Mouse (Mus musculus) activated CD4-positive, CD25-positive, alpha-beta regulatory T cell (primary cell): Measurements from ENCODE around the gene Gm13287. TPM values are rescaled to one million over a fixed set of nuclear protein-coding genes. Genes with fewer than 3 reads are reported as not detected.

Source experiments
- polyA plus RNA-seq, 2 experiments: library from polyadenylated mRNA; unstranded; fragments of 100-300 nt; shearing (Covaris generic); gene quantifications; one replicate each; pipeline ENCODE4 v1.2.1; 2017

Gene Gm13287
- polyA plus RNA-seq: not detected

GRCm38 (mm10) chr4:88802954-88803353 is at the start of gene Gm13287:
TSS of gene Gm13287 (plus strand) at chr4:88803254.

DNA sequence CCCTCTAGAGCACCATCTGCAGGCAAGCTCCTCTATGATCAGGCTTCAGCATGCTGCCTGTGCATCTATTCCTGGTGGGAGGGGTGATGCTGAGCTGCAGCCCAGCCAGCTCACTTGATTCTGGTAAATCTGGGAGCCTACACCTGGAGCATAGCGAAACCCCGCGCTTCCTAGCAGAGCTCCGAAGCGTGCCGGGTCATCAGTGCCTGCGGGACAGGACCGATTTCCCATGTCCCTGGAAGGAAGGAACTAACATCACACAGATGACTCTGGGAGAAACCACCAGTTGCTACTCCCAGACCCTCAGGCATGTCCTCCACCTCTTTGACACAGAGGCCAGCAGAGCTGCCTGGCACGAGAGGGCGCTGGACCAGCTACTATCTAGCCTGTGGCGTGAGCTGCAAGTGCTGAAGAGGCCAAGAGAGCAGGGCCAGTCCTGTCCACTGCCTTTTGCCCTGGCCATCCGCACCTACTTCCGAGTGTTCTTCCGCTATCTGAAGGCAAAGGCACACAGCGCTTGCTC is 48.2 kb upstream of the Gm13287 start, which contains the start of gene Gm13271:
Gene Gm13271, plus strand, starts transcription at position 51 of the 523 bp plus-strand sequence.

GRCm38 (mm10) chr4:88759610-88760268 is 43.3 kb upstream of the Gm13287 start, which contains the start of gene Gm13283:
TSS of gene Gm13283 (plus strand) at chr4:88760119.

DNA sequence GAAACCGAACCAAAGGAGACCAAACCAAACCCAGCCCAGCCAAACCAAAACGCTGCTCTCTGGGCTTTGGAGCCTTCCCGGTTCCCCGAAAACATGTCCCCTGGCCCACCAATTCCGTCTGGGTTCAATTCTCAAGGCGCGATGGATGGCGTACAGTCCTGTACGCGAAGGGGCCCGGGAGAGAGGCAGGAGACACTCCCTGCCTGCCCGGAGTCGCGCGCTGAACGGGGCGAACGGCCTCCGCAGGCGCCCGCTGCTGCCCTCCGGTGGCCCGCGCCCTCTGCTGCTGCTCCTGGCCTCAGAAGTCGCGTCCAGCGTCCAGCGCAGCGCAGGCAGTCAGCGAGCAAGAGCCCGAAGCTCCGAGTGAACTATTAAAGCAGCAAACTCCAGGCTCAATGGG is 29.5 kb upstream of the Gm13287 start, which contains the start of gene Gm13290:
Gene Gm13290, plus strand, starts transcription at position 301 of the 400 bp plus-strand sequence.

GRCm38 (mm10) chr4:88776622-88777021 is 26.4 kb upstream of the Gm13287 start, which contains the start of gene Gm13289:
TSS of gene Gm13289 (plus strand) at chr4:88776922.

DNA sequence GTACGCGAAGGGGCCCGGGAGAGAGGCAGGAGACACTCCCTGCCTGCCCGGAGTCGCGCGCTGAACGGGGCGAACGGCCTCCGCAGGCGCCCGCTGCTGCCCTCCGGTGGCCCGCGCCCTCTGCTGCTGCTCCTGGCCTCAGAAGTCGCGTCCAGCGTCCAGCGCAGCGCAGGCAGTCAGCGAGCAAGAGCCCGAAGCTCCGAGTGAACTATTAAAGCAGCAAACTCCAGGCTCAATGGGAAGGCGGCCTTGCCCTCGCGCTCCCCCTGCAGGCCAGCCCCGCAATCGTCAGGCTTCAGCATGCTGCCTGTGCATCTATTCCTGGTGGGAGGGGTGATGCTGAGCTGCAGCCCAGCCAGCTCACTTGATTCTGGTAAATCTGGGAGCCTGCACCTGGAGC is 23.5 kb upstream of the Gm13287 start, which contains the start of gene Gm13272:
Gene Gm13272, plus strand, starts transcription at position 301 of the 400 bp plus-strand sequence.

DNA sequence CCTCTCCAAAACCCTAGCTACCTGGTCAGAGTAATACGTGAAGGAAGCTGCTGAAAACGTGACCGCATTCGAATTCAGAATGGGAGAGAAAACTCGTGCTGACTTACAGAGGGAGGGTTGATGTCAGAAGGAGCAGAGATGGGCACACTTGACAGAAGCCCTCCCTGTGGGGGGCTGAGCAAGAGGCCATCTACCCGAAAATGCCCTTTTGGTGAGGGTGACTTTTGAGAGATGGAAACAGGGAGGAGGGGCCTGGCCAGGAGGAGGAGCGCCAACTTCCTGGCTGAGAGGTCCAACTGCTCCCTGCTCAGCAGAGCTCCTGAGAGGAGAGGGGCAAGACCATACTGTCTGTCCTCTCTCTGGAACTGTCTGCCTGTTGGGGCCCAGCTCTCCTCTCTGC is 21.2 kb upstream of the Gm13287 start, which contains the start of gene Ifnz:
Gene Ifnz, plus strand, starts transcription at position 301 of the 400 bp plus-strand sequence.

DNA sequence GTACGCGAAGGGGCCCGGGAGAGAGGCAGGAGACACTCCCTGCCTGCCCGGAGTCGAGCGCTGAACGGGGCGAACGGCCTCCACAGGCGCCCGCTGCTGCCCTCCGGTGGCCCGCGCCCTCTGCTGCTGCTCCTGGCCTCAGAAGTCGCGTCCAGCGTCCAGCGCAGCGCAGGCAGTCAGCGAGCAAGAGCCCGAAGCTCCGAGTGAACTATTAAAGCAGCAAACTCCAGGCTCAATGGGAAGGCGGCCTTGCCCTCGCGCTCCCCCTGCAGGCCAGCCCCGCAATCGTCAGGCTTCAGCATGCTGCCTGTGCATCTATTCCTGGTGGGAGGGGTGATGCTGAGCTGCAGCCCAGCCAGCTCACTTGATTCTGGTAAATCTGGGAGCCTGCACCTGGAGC is 17.6 kb upstream of the Gm13287 start, which contains the start of gene Gm13276:
Gene Gm13276, plus strand, starts transcription at position 301 of the 400 bp plus-strand sequence.

GRCm38 (mm10) chr4:88788402-88788801 is 14.7 kb upstream of the Gm13287 start, which contains the start of gene Gm13277:
TSS of gene Gm13277 (plus strand) at chr4:88788632.

GRCm38 (mm10) chr4:88791250-88791649 is 11.8 kb upstream of the Gm13287 start, which contains the start of gene Gm13278:
TSS of gene Gm13278 (plus strand) at chr4:88791550.

DNA sequence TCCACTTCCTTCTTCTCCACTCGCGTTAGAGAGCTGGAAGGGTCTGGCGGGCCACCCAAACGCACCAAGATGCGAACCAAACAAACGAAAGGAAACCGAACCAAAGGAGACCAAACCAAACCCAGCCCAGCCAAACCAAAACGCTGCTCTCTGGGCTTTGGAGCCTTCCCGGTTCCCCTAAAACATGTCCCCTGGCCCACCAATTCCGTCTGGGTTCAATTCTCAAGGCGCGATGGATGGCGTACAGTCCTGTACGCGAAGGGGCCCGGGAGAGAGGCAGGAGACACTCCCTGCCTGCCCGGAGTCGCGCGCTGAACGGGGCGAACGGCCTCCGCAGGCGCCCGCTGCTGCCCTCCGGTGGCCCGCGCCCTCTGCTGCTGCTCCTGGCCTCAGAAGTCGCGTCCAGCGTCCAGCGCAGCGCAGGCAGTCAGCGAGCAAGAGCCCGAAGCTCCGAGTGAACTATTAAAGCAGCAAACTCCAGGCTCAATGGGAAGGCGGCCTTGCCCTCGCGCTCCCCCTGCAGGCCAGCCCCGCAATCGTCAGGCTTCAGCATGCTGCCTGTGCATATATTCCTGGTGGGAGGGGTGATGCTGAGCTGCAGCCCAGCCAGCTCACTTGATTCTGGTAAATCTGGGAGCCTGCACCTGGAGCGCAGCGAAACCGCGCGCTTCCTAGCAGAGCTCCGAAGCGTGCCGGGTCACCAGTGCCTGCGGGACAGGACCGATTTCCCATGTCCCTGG is 8.9 kb upstream of the Gm13287 start, which contains the start of gene Gm13275:
Gene Gm13275, plus strand, starts transcription at position 552 of the 740 bp plus-strand sequence.

DNA sequence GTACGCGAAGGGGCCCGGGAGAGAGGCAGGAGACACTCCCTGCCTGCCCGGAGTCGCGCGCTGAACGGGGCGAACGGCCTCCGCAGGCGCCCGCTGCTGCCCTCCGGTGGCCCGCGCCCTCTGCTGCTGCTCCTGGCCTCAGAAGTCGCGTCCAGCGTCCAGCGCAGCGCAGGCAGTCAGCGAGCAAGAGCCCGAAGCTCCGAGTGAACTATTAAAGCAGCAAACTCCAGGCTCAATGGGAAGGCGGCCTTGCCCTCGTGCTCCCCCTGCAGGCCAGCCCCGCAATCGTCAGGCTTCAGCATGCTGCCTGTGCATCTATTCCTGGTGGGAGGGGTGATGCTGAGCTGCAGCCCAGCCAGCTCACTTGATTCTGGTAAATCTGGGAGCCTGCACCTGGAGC is 6.0 kb upstream of the Gm13287 start, which contains the start of gene Gm13279:
Gene Gm13279, plus strand, starts transcription at position 301 of the 400 bp plus-strand sequence.

DNA sequence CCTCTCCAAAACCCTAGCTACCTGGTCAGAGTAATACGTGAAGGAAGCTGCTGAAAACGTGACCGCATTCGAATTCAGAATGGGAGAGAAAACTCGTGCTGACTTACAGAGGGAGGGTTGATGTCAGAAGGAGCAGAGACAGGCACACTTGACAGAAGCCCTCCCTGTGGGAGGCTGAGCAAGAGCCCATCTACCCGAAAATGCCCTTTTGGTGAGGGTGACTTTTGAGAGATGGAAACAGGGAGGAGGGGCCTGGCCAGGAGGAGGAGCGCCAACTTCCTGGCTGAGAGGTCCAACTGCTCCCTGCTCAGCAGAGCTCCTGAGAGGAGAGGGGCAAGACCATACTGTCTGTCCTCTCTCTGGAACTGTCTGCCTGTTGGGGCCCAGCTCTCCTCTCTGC is 3.7 kb upstream of the Gm13287 start, which contains the start of gene Gm13285:
Gene Gm13285, plus strand, starts transcription at position 301 of the 400 bp plus-strand sequence.

GRCm38 (mm10) chr4:88805231-88805630 is 2.2 kb downstream of the Gm13287 start, which contains the start of gene Gm13288:
TSS of gene Gm13288 (plus strand) at chr4:88805531.

GRCm38 (mm10) chr4:88815928-88816327 is 12.9 kb downstream of the Gm13287 start, which contains the start of gene Ifna7:
TSS of gene Ifna7 (plus strand) at chr4:88816228.

GRCm38 (mm10) chr4:88819659-88820058 is 16.6 kb downstream of the Gm13287 start, which contains the start of gene Ifna11:
TSS of gene Ifna11 (plus strand) at chr4:88819959.

DNA sequence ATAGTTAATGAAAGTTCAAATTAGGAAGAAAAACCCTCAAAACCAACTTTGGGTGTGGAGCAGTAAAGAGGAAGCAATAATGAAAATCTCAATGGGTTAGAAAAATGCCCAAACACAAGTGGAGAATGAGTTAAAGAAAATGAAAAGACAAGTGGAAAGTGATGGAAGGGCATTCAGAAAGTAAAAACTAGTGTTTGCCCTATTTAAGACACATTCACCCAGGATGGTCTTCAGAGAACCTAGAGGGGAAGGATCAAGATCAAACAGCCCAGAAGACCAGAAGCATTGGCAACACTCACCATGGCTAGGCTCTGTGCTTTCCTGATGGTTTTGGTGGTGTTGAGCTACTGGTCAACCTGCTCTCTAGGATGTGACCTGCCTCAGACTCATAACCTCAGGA is 24.1 kb downstream of the Gm13287 start, which contains the start of gene Ifna6:
Gene Ifna6, plus strand, starts transcription at position 301 of the 400 bp plus-strand sequence.

DNA sequence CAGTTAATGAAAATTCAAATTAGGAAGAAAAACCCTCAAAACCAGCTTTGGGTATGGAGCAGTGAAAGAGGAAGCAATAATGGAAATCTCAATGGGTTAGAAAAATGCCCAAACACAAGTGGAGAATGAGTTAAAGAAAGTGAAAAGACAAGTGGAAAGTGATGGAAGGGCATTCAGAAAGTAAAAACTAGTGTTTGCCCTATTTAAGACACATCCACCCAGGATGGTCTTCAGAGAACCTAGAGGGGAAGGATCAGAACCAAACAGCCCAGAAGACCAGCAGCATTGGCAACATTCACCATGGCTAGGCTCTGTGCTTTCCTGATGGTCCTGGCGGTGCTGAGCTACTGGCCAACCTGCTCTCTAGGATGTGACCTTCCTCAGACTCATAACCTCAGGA is 32.2 kb downstream of the Gm13287 start, which contains the start of gene Ifna5:
Gene Ifna5, plus strand, starts transcription at position 301 of the 400 bp plus-strand sequence.

GRCm38 (mm10) chr4:88841438-88841911 is 38.4 kb downstream of the Gm13287 start, which contains the start of gene Ifna4:
TSS of gene Ifna4 (plus strand) at chr4:88841861.

DNA sequence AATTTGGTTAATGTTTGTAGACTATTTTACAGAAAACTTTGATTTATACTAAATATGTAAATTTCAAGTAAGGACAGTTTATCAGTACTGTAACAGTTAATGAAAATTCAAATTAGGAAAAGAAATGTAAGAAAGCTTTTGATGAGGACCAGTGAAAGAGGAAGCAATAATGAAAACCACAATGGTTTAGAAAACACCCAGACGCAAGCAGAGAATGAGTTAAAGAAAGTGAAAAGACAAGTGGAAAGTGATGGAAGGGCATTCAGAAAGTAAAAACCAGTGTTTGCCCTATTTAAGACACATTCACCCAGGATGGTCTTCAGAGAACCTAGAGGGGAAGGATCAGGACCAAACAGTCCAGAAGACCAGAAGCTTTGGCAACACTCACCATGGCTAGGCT is 46.6 kb downstream of the Gm13287 start, which contains the start of gene Ifna1:
Gene Ifna1, plus strand, starts transcription at position 390 of the 400 bp plus-strand sequence.

